Mouse (Mus musculus): ENCODE data around the gene Ttc7b. TPM values are rescaled to one million over a fixed set of nuclear protein-coding genes. Genes with fewer than 3 reads are reported as not detected.

The Ttc7b gene
- polyA plus RNA-seq, 1 experiment from 2014 or later = 5.6 TPM

- no peaks in the 10 kb centered on the region for H3K9me3 ChIP-seq (replicated peaks)
- no peak overlapping the region for H3K4me2 ChIP-seq (replicated peaks)
- H3K27me3 ChIP-seq = no peaks in the 10 kb centered on the region
- no peak overlapping the region for H3K27ac ChIP-seq (replicated peaks)
- no peak overlapping the region for H3K9ac ChIP-seq
- H3K4me3 ChIP-seq (replicated peaks) = no peak overlapping the region
- 0 out of 2 replicates have a peak, but pooled peaks cover 3% of the 10 kb centered on the region for H3K4me1 ChIP-seq
- 87% methylated on average over 6 of the region's 6 CpGs for WGBS
- no peaks in the 10 kb centered on the region for H3K36me3 ChIP-seq
- no peak for ATAC-seq (ENCODE audit: insufficient number of reproducible peaks, low FRiP score, low TSS enrichment, low read depth)
Measured at GRCm38 (mm10) chr12:100429414-100430114, 91.1 kb downstream of the Ttc7b start.

GRCm38 (mm10) chr12:100428183-100428582 lies 92.4 kb downstream of the Ttc7b start:
- H3K4me2 ChIP-seq (replicated peaks) = no peak overlapping the region
- WGBS = 91% methylated on average over 4 of the region's 4 CpGs

GRCm38 (mm10) chr12:100426212-100426611 lies 94.4 kb downstream of the Ttc7b start:
- no peaks in the 10 kb centered on the region for H3K27me3 ChIP-seq
- H3K4me1 ChIP-seq = 0 out of 2 replicates have a peak, but pooled peaks cover 7% of the 10 kb centered on the region
- no peak overlapping the region for H3K4me3 ChIP-seq (replicated peaks)
- no peak overlapping the region for H3K9ac ChIP-seq
- H3K36me3 ChIP-seq = no peaks in the 10 kb centered on the region
- 61% methylated on average over 4 of the region's 4 CpGs for WGBS
- H3K27ac ChIP-seq (replicated peaks) = 0 out of 2 replicates have a peak overlapping the region, but pooled peaks have one; percentile 13
- no peaks in the 10 kb centered on the region for H3K9me3 ChIP-seq (replicated peaks)
- peak; percentile 60; the same call in 1 of the 2 replicates for ATAC-seq (ENCODE audit: insufficient number of reproducible peaks, low FRiP score, low TSS enrichment, low read depth)
- H3K4me2 ChIP-seq (replicated peaks) = no peak overlapping the region

More at GRCm38 (mm10) chr12:100428183-100428582, 92.4 kb downstream of the Ttc7b start:
- ATAC-seq (ENCODE audit: insufficient number of reproducible peaks, low FRiP score, low TSS enrichment, low read depth) = no peak
- Histone ChIP-seq H3K9me3 (replicated peaks) (no peaks in the 10 kb centered on the region), H3K27ac (replicated peaks) (no peak overlapping the region), H3K27me3 (no peaks in the 10 kb centered on the region), H3K9ac (no peak overlapping the region), H3K4me3 (replicated peaks) (no peak overlapping the region), H3K36me3 (no peaks in the 10 kb centered on the region), H3K4me1 (0 out of 2 replicates have a peak, but pooled peaks cover 3% of the 10 kb centered on the region)

DNA sequence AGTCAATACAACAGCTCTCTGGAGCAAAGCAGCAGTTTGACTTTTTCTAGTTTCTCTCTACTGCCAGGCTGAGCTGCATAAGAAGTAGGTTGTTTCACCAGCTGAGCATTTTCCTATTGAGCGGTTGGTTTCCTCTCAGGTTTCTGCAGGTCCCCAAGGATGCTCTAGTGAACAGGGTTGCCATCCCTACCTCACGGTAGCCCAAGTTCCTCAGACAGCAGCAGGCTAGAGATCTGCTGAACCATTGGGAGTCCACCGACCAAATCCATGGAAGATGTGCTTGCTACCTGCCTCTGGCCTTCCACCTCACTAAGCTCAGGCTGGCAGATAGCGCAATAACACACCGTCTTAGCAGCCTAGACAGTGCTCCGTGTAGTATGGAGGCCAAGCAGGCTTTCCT lies 95.6 kb downstream of the Ttc7b start:
- H3K9ac ChIP-seq = no peak overlapping the region
- H3K36me3 ChIP-seq = no peaks in the 10 kb centered on the region
- WGBS = 92% methylated on average over 6 of the region's 6 CpGs
- no peak overlapping the region for H3K27ac ChIP-seq (replicated peaks)
- no peak for ATAC-seq (ENCODE audit: insufficient number of reproducible peaks, low FRiP score, low TSS enrichment, low read depth)
- H3K4me3 ChIP-seq (replicated peaks) = no peak overlapping the region
- H3K27me3 ChIP-seq = no peaks in the 10 kb centered on the region
- H3K4me2 ChIP-seq (replicated peaks) = no peak overlapping the region
- no peaks in the 10 kb centered on the region for H3K9me3 ChIP-seq (replicated peaks)
- 0 out of 2 replicates have a peak, but pooled peaks cover 7% of the 10 kb centered on the region for H3K4me1 ChIP-seq

DNA sequence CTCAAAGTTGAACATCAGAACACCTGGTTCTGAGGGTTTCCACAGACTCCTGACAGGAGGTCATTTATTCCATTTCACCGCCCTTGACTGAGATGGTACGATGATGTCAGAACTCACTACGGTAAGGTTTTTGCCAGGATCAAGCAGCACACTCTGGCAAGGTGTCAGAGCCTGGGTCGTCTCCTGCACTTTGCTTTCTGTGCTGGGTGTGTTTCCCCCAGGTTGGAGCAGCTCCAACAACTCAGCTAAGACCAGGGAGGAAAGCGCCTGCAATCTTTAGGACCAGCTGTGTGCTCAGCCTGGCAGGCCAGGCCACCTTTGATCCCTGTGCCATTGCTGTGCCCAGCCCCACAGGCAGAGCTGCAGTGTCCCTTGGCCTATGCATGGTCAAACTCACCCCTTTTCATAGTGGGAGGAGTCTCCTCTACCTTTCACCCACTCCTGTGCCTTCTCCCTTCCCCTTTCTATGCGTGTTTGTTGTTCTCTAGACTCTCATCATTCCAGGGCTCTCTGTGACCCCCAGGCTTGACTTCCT lies 98.3 kb downstream of the Ttc7b start:
- Histone ChIP-seq H3K4me1 (0 out of 2 replicates have a peak, but pooled peaks cover 7% of the 10 kb centered on the region), H3K27ac (replicated peaks) (no peak overlapping the region), H3K27me3 (no peaks in the 10 kb centered on the region), H3K4me2 (replicated peaks) (no peak overlapping the region), H3K9me3 (replicated peaks) (no peaks in the 10 kb centered on the region), H3K4me3 (replicated peaks) (no peak overlapping the region), H3K36me3 (no peaks in the 10 kb centered on the region), H3K9ac (no peak overlapping the region)
- 69% methylated on average over 6 of the region's 6 CpGs for WGBS
- no peak for ATAC-seq (ENCODE audit: insufficient number of reproducible peaks, low FRiP score, low TSS enrichment, low read depth)

DNA sequence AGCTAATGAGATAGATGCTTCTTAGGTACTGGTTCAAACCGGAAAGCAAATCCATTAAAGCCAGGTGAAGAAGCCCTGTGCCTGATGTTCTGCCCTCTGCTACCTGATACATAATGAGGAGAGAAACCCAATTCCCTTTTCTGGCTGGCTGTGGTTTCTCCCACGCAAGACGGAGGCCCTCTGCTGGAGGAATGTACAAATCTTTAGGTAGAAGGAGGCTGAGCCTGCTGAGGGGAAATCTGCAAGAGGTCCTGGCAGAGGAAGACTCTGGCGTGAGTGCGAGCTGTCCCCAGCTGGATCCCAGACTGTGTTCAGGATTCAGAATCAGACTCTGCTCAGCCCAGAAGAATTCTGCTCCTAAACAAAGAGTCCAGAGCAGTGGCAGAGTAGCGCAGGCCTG lies 99.1 kb downstream of the Ttc7b start:
- 50% methylated on average over 6 of the region's 6 CpGs for WGBS
- 0 out of 2 replicates have a peak, but pooled peaks cover 7% of the 10 kb centered on the region for H3K4me1 ChIP-seq
- no peak overlapping the region for H3K4me3 ChIP-seq (replicated peaks)
- no peak overlapping the region for H3K27ac ChIP-seq (replicated peaks)
- no peaks in the 10 kb centered on the region for H3K9me3 ChIP-seq (replicated peaks)
- H3K4me2 ChIP-seq (replicated peaks) = no peak overlapping the region
- H3K27me3 ChIP-seq = no peaks in the 10 kb centered on the region
- H3K9ac ChIP-seq = no peak overlapping the region
- no peaks in the 10 kb centered on the region for H3K36me3 ChIP-seq
- ATAC-seq (ENCODE audit: insufficient number of reproducible peaks, low FRiP score, low TSS enrichment, low read depth) = no peak

GRCm38 (mm10) chr12:100420903-100421302 lies 99.7 kb downstream of the Ttc7b start:
- WGBS = 71% methylated on average over 6 of the region's 6 CpGs
- H3K4me2 ChIP-seq (replicated peaks) = no peak overlapping the region
- ATAC-seq (ENCODE audit: insufficient number of reproducible peaks, low FRiP score, low TSS enrichment, low read depth) = no peak

GRCm38 (mm10) chr12:100419946-100420874 lies 100.4 kb downstream of the Ttc7b start:
- ATAC-seq (ENCODE audit: insufficient number of reproducible peaks, low FRiP score, low TSS enrichment, low read depth) = no peak

More at GRCm38 (mm10) chr12:100420903-100421302, 99.7 kb downstream of the Ttc7b start:
- Histone ChIP-seq H3K27ac (replicated peaks) (no peak overlapping the region), H3K27me3 (no peaks in the 10 kb centered on the region), H3K9me3 (replicated peaks) (no peaks in the 10 kb centered on the region), H3K36me3 (no peaks in the 10 kb centered on the region), H3K9ac (no peak overlapping the region), H3K4me3 (replicated peaks) (no peak overlapping the region), H3K4me1 (0 out of 2 replicates have a peak, but pooled peaks cover 5% of the 10 kb centered on the region)

GRCm38 (mm10) chr12:100415802-100416201 lies 104.8 kb downstream of the Ttc7b start:
- H3K27ac ChIP-seq (replicated peaks) = no peak overlapping the region
- no peaks in the 10 kb centered on the region for H3K9me3 ChIP-seq (replicated peaks)
- no peak for ATAC-seq (ENCODE audit: insufficient number of reproducible peaks, low FRiP score, low TSS enrichment, low read depth)
- H3K4me1 ChIP-seq = no peaks in the 10 kb centered on the region
- WGBS = 67% methylated on average over 6 of the region's 6 CpGs
- no peak overlapping the region for H3K4me2 ChIP-seq (replicated peaks)
- H3K36me3 ChIP-seq = peaks cover 18% of the 10 kb centered on the region
- H3K27me3 ChIP-seq = no peaks in the 10 kb centered on the region
- no peak overlapping the region for H3K4me3 ChIP-seq (replicated peaks)
- H3K9ac ChIP-seq = no peak overlapping the region

More at GRCm38 (mm10) chr12:100419946-100420874, 100.4 kb downstream of the Ttc7b start:
- Histone ChIP-seq H3K27me3 (no peaks in the 10 kb centered on the region), H3K9ac (no peak overlapping the region), H3K9me3 (replicated peaks) (no peaks in the 10 kb centered on the region), H3K4me1 (0 out of 2 replicates have a peak, but pooled peaks cover 5% of the 10 kb centered on the region), H3K4me2 (replicated peaks) (no peak overlapping the region), H3K36me3 (no peaks in the 10 kb centered on the region), H3K4me3 (replicated peaks) (no peak overlapping the region), H3K27ac (replicated peaks) (no peak overlapping the region)
- 65% methylated on average over 9 of the region's 9 CpGs for WGBS

DNA sequence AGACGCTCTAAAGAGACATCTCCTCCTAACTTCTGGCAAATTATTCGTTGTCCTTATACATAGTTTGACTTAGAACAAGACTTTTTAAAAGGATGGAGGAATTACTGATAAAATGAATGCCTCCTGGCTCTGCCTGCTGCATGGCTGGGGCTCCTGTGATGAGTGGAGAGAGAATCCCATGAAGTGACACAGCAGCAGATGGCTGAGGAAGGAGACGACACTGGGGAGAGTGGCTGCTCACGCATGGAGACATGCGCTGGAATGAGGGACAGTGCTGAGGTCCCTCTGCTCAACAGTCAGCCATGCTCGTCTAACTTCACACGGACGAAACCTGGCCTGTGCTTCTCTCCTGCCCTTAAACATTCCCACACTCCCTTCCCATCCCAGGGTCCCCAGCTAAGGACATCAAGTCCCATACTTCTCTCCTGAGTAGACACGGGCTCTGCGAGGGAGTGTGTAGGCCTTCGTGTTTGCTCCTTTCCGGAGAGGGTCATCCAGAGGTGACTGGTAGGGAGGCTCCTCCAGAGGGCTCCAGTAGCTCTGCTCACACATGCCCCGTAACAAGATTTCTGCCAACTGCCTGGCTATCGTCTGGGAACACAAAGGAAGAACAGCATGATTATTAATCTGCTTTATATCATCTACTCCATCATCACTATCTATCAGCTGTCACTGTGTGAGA lies 105.8 kb downstream of the Ttc7b start:
- H3K4me3 ChIP-seq (replicated peaks) = no peak overlapping the region
- H3K4me2 ChIP-seq (replicated peaks) = no peak overlapping the region
- H3K27me3 ChIP-seq = no peaks in the 10 kb centered on the region
- ATAC-seq (ENCODE audit: insufficient number of reproducible peaks, low FRiP score, low TSS enrichment, low read depth) = no peak
- H3K27ac ChIP-seq (replicated peaks) = no peak overlapping the region
- no peaks in the 10 kb centered on the region for H3K9me3 ChIP-seq (replicated peaks)
- no peak overlapping the region for H3K9ac ChIP-seq
- H3K4me1 ChIP-seq = no peaks in the 10 kb centered on the region
- peaks cover 18% of the 10 kb centered on the region for H3K36me3 ChIP-seq
- WGBS = 78% methylated on average over 14 of the region's 14 CpGs

Measured in embryonic facial prominence, embryonic 15.5 days (tissue).